Mouse (Mus musculus) thymus, postnatal 0 days (tissue): ENCODE data around the gene Cgas. TPM values are rescaled to one million over a fixed set of nuclear protein-coding genes. Genes with fewer than 3 reads are reported as not detected.
"Not testable (repeated sequence)": the region's sequence is repeated elsewhere in the genome, so short reads cannot be mapped to it uniquely, and the experiment has no call there.

Experiments used
- DNase-seq: peaks from one replicate; pipeline ENCODE4 v3.0.0-alpha.2; 2015; ENCODE audit warnings: low spot score
- polyA plus RNA-seq: library from polyadenylated mRNA; unstranded; fragments of >200 nt; fragmentation: Nextera tagmentation; extraction: Ambion mirVana; gene quantifications from 2 replicates; pipeline ENCODE4 v1.2.1, GENCODE M21; 2015

Gene Cgas
- polyA plus RNA-seq, result 2.6 and 3.0 TPM in 2 replicates

GRCm38 (mm10) chr9:78442579-78443392 is at the start of gene Cgas:
TSS of gene Cgas (minus strand) at chr9:78443237.
- peak; percentile 44 for DNase-seq

- no peak for DNase-seq
These were observed 49.2 kb upstream of the Cgas start for GRCm38 (mm10) chr9:78492254-78492653.

GRCm38 (mm10) chr9:78491169-78491568 is 48.1 kb upstream of the Cgas start:
- DNase-seq, result no peak

GRCm38 (mm10) chr9:78488890-78489420 is 45.9 kb upstream of the Cgas start, which contains the start of gene Eef1a1:
TSS of gene Eef1a1 (minus strand) at chr9:78489151.
- peak; percentile 49 for DNase-seq

GRCm38 (mm10) chr9:78488021-78488420 is 45.0 kb upstream of the Cgas start:
- DNase-seq, result not testable (repeated sequence)

- no peak for DNase-seq
These were observed 41.6 kb upstream of the Cgas start for GRCm38 (mm10) chr9:78484660-78485059.

- DNase-seq, result no peak
These were observed 39.3 kb upstream of the Cgas start for GRCm38 (mm10) chr9:78482386-78482785.

GRCm38 (mm10) chr9:78481423-78482331 is 38.6 kb upstream of the Cgas start:
- peak; percentile 96 for DNase-seq

- peak; percentile 84 for DNase-seq
These were observed 37.8 kb upstream of the Cgas start for GRCm38 (mm10) chr9:78480706-78481358.

GRCm38 (mm10) chr9:78480227-78480626 is 37.2 kb upstream of the Cgas start:
- not testable (repeated sequence) for DNase-seq

GRCm38 (mm10) chr9:78479308-78479707 is 36.3 kb upstream of the Cgas start:
- DNase-seq, result not testable (repeated sequence)

GRCm38 (mm10) chr9:78478009-78478605 is 35.1 kb upstream of the Cgas start:
- not testable (repeated sequence) for DNase-seq

- DNase-seq, result peak; percentile 60
These were observed 34.0 kb upstream of the Cgas start for GRCm38 (mm10) chr9:78477021-78477551.

- DNase-seq, result no peak
These were observed 33.5 kb upstream of the Cgas start for GRCm38 (mm10) chr9:78476531-78477020.

- no peak for DNase-seq
These were observed 32.8 kb upstream of the Cgas start for GRCm38 (mm10) chr9:78475873-78476272.

GRCm38 (mm10) chr9:78475383-78475780 is 32.3 kb upstream of the Cgas start:
- DNase-seq, result no peak

GRCm38 (mm10) chr9:78474771-78475382 is 31.8 kb upstream of the Cgas start:
- no peak for DNase-seq

- DNase-seq, result no peak
These were observed 31.2 kb upstream of the Cgas start for GRCm38 (mm10) chr9:78474270-78474669.

GRCm38 (mm10) chr9:78473588-78473987 is 30.6 kb upstream of the Cgas start:
- DNase-seq, result no peak

- no peak for DNase-seq
These were observed 22.7 kb upstream of the Cgas start for GRCm38 (mm10) chr9:78465725-78466124.
